19 mouse cellular contexts compared by ENCODE assay signal in the genomic region with DNA sequence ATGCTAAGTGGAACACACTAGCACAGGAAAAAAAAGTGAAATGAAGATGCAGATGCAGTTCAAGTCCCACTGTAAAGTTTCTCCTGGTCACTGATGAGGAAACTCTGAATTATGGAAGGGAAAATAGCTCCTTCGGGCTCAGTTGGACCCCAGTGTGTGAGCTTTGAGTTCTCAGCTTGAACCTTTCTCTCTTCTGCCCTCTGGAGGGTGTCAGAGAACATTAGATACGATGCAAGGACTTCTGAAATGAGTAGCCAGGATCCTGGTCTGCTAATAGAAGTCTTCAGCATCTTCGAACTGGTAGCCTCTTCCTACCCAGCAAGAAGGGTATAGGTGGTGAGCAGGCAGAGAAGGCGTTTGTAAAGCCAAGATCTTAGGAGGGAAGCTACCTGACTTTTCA. TPM values are rescaled to one million over a fixed set of nuclear protein-coding genes. Genes with fewer than 3 reads are reported as not detected.
DNase-seq lines count a peak whose midpoint lies in the region; TF ChIP-seq lines count a peak whose summit lies in the region.
"Had no signal": no experiment of that assay in that cellular context is flagged by ENCODE, and none has a peak within 500 bp of the region (broad histone marks: within the 10 kb centered on the region; RNA-seq: fewer than 3 reads in every experiment).

No protein-coding gene starts in this region.

- no peak overlapping the region for H3K27ac ChIP-seq in kidney, adult 2 months (ENCODE audit: insufficient read depth, low read depth, low read length)
- H3K27ac ChIP-seq: heart, embryonic 10.5 days; limb, embryonic 13.5 days; liver, embryonic 15.5 days; midbrain, embryonic 10.5 days; neural tube, embryonic 13.5 days had no signal

- peak; percentile 4 for DNase-seq in embryo, embryonic 10.5 days (ENCODE audit: low spot score)
- no peak for DNase-seq in embryo, embryonic 10 days (ENCODE audit: low spot score)
- no peak for DNase-seq in kidney, adult 2 months
- no peak for DNase-seq in kidney, adult 18-20 months
- DNase-seq in 3T3-L1 (ENCODE audit: low read depth, low spot score): peak; percentile 25
- peak; percentile 3 for DNase-seq in ZHBTc4 (ENCODE audit: low read depth, low spot score)
- DNase-seq in adrenal gland, adult 18-20 months (ENCODE audit: low spot score in 2 of 2): no peak
- DNase-seq in ovary, postnatal 36 days (ENCODE audit: low spot score): no peak
- DNase-seq: adrenal gland, postnatal 10 days; cerebellum, adult 18-20 months; gastrocnemius, postnatal 14 days; lung, postnatal 4 days; right cerebral cortex, postnatal 4 days; thymus, postnatal 36 days had no signal

- TF ChIP-seq CTCF in kidney, adult 2 months (conservative IDR thresholded peaks at IDR 0.05; ENCODE audit: insufficient read depth, insufficient read length, low read depth, low read length): 0 out of 2 replicates have a peak, but pooled peaks have one; percentile 11

- no peaks in the 10 kb centered on the region; the same call in 1 of the 2 replicates for H3K4me1 ChIP-seq in kidney, adult 2 months (ENCODE audit: control insufficient read depth, insufficient read depth, low read length)
- H3K4me1 ChIP-seq: heart, embryonic 10.5 days; limb, embryonic 13.5 days; midbrain, embryonic 10.5 days; neural tube, embryonic 13.5 days had no signal

- no peaks in the 10 kb centered on the region for H3K27me3 ChIP-seq in kidney, adult 2 months (replicated peaks; ENCODE audit: control insufficient read depth, insufficient read depth, low read length)
- H3K27me3 ChIP-seq: limb, embryonic 13.5 days; liver, embryonic 15.5 days; neural tube, embryonic 13.5 days had no signal

- H3K4me3 ChIP-seq in kidney, adult 2 months (ENCODE audit: insufficient read depth, low read depth, low read length): no peak overlapping the region
- H3K4me3 ChIP-seq: heart, embryonic 10.5 days; limb, embryonic 13.5 days; liver, embryonic 15.5 days; midbrain, embryonic 10.5 days; neural tube, embryonic 13.5 days had no signal

- TF ChIP-seq POLR2A in kidney, adult 2 months (IDR thresholded peaks at IDR 0.05; ENCODE audit: low read depth, low read length): no peak

- no peaks in the 10 kb centered on the region for H3K36me3 ChIP-seq in kidney, adult 2 months (ENCODE audit: control insufficient read depth, insufficient read depth, low read length)
- H3K36me3 ChIP-seq: heart, embryonic 10.5 days; limb, embryonic 13.5 days; liver, embryonic 15.5 days; neural tube, embryonic 13.5 days had no signal

- 40% methylated on average over 4 of the region's 4 CpGs for WGBS in kidney, adult 2 months

RNA-seq across cellular contexts. Expression of gene Fhl1, which starts 19.9 kb away (rescaled TPM):
- polyA plus RNA-seq in kidney, adult 2 months (2012; rRNA removed): 155 and 165 TPM in 2 replicates
- total RNA-seq in adrenal gland, adult 18-20 months (2021): 10 to 100 TPM; 33.5 to 87.9 TPM

Comparison
In these comparisons a context has a peak if more than half of its experiments do, and no peak if none do; other contexts are left out.
1. DNase-seq: peak in embryo, embryonic 10.5 days (single experiment), 3T3-L1 (single experiment) and ZHBTc4 (single experiment); none in embryo, embryonic 10 days (single experiment), kidney, adult 2 months (single experiment), kidney, adult 18-20 months (single experiment), adrenal gland, adult 18-20 months (0 of 2) and ovary, postnatal 36 days (single experiment).